Mouse (Mus musculus): Measurements from ENCODE around the gene Epb41l2.

The Epb41l2 gene

DNA sequence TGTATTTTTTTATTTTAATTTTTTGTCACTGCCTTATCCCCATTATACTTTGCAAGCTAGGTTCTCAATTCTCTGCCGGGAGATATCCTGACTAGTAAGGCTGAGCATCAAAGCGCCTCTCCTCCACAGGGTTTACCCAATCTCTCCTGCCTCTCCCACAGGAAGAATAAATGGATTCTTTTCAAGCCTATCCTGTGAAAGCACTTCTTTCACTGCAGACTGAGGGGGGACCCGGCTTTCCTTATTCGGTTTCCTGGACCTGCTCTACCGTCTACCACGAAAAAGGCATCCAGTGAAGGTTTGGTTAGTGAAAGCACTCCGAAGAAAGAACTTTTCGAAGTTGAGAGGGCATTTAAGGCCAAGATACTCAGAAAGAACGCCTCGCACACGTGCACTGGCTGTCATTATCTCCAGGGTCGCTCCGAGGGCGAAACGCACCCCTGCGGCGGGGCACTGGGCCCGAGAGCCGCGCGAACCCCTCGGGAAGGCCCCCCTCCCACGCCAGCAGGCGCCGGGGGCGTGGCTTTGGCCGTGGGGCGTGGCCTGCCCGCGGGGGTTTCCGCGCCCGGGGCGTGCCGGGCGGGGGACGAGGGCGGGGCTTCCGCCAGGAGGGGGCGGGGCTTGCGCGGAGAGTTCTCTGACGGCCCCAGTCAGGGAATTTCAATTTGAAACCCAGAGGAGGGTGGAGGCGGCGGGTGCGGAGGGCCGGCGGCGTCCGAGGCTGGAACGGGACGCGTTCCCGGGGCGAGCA lies at the start of gene Epb41l2:
TSS of gene Epb41l2 (plus strand) at position 591 of the 751 bp plus-strand sequence.
- peak; percentile 91 to 98 for DNase-seq

DNA sequence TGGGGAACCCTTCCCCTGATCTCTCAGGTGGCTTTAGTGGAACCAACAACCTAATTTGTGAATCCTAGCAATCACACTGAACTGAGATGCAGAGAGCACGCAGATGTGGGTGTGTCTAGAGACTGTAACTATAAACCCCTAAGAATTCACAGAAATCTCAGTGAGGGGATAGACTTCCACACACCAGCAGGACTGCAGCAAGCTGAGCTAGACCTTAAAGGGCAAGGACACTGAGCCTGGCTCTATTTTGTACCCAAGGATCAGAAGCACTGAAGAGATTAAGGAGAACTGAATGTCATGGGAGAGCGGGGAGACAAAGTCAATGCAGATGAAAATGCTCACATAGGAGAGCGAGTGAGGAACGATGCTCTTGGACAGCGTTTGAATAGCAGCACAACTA lies 49.6 kb upstream of the Epb41l2 start:
- no peak for DNase-seq

DNA sequence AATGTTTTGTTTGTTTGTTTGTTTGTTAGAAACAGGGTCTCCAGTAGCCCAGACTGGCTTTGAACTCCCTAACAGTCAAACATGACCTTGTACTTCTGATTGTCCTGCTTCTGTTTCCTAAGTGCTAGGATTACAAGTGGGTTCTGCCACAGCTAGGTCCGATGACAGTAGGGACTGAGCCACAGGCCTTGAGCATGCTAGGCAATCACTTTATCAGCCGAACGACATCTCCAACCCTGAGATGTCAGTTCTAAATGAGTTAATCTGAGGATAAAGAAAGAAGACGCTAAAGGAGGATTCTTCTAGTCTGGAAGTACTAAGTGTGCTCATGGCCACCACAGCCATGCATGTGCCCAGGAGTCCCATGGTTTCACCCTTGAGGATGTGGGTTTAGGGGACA lies 48.9 kb upstream of the Epb41l2 start:
- no peak for DNase-seq

DNA sequence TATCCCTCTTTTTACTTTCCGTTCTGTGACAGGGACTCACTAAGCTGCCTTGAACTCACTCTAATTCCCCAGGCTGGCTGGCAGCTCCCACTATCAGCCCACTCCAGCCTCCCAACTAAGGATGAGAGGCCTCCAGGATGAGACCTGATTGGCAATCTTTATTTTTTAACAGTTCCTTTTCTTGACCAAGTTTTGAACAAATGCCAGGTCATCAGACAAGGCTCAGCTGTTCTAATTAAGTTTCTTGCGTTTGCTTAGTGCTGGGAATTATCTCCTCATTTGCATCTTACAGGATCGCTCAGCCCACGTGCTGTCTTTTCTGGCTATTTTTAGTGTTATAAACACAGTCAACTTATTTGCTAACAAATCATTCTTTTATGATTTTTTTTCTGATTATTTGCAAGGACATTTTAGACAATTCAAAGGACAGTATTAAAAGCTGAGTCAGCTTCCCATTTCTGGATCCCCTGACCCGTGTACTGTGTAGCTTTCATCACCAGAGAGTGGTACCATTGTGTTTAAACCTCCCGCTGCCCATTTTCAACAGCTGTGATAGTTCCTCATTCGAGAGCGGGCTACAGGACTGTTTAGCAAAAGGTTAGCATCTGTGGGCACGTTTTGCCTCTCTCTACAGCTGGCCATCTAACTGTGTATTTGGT lies 47.9 kb upstream of the Epb41l2 start:
- DNase-seq, result no peak

DNA sequence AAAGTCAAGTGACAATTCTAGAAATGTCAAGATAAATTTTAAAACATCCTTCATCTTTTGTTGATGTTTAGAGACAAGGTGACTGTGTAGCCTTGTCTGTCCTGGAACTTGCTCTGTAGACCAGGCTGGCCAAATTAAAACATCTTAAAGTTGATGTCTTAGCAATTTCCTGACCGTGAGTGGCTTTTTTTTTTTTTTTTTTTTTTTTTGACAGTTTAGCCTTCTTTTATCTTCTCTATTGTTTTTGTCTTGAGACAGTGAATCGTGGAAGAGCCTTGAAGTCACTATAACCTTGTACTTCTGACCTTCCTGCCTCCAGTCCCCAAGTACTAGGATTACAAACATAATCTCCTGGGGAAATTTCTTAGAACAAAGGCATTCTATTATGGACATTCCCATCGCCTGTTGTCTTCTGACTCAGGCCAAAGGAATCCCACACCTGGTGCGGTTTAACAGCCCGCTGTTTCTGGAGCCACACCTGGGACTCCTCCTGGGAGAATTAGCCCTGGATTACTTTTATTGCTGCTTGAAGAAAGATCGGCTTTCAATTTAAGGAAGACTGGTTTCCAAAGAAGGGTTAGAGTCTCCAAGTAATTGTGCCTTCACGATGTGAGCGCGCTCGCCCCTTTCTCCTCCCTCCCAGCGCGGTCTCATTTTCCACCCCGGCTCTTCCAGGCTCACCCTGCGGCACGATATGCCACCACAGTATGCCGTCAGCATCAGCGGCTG lies 45.6 kb upstream of the Epb41l2 start:
- no peak for DNase-seq

DNA sequence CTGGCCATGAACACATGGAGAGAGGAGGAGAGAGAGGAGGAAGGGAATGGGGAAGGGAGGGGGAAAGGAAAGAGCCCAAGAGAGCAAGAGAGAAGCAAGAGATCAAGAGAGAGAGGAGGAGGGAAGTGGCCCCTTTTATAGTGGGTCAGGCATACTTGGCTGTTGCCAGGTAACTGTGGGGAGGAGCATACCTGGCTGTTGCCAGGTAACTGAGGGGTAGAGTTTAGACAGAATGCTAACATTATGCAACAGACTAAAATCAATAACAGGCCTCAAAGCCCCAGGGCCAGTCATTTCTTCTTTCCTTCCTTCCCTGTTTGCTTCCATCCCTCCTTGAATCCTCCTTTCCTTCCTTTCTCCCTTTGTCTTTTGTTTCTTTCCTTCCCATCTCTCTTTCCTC lies 41.9 kb upstream of the Epb41l2 start:
- DNase-seq, result no peak

DNA sequence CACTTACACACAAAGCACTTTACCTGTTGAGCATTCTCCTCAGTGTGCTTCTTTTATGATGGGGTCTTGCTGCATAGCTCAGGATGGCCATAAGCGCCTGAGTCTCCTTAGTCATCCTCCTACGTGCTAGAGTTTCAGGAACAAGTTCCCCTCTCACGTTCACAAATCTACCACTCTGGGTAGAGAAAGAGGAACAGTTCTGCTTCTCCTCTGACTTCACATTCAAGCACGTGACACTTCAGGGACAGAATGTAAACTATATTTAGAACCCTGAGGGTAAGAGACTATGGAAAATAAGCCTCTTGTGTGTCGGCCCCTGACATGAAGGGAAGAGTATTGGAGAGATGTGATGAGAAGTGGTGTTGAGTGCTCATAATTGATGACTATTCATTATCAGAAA lies 41.2 kb upstream of the Epb41l2 start:
- no peak for DNase-seq

DNA sequence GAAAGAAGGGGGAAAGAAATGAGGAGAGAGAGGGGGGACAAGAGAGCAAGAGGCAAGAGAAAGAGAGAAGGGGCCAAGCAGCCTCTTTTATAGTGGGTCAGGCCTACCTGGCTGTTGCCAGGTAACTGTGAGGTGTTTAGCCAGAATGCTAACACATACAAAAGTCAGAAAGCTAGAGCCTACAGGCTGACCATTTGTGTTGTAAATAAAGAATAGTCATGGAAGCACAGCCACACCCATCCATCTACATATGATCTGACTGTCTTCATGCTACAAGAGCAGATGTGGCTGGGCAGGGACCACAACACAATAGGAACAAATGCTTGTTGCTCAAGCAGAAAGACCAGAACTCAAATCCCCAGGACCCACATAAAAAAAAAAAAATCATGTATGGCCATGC lies 40.1 kb upstream of the Epb41l2 start:
- DNase-seq, result no peak

DNA sequence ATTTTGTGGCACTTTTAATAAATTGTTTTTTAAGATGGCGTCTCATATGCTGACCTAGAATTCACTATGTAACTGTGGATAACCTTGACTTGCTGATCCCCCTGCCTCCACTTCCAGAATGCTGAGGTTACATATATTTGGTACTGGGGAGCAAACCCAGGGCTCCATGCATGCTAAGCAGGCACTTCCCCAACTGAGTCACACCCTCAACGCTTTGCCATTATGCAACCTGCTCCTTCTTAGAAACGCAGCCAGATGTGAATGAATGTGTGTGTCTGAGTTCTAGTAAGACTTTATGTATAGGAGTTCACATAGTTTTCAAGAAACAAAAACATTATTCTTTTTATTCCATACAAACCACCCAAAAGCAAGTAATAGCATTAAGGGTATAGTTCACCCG lies 38.4 kb upstream of the Epb41l2 start:
- DNase-seq, result no peak

DNA sequence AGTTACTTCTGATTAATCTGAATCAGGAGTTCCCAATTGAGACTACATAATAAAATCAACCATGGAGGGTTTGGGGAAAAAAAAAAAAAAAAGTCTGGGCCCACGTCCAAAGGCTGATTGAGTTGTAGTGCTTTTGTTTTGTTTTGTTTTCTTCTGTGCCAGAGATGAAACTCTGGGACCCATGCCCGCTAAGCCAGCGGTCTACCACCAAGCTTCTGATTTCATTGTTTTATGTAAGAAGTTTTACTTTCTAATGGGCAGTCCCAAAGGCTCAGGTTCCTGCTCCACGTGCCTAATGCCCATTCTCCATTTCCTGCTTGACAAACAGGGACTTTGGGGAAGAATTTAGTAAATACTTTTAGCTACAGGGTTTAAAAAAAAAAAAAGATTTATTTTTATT lies 33.9 kb upstream of the Epb41l2 start:
- DNase-seq, result no peak

DNA sequence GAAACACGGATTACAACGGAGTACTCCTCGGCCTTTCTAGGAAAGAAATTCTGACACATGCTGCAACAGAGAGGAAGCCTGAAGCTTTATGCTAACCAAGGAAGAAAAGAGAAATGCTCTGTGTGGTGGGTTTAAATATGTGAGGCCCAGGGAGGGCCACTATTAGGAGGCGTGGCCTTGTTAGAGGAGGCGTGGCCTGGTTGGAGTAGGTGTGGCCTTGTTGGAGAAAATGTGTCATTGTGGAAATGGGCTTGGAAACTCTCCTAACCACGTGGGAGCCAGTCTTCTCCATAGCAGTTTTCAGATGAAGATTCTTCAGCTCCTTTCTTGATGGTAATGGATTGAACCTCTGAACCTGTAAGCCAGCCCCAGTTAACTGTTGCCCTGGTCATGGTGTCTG lies 32.1 kb upstream of the Epb41l2 start:
- DNase-seq, result no peak

DNA sequence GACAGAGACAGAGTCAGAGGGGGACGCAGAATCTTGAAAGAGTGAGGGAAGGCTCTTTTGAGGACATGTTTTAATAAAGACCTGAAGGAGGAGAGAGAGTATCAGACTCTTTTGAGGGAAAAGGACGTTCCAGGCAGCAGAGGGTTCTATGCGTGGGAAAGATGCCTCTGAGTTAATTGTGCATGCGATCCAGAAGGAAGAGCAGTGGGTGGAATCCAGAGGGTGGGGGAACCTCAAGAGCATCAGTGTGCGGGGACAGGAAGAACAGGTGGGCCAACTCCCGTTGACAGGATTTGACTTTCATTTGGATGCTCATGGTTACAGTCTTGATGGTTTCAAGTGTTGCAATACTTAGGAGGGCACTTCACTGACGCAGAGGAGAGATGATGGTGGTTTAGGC lies 29.5 kb upstream of the Epb41l2 start:
- DNase-seq, result no peak

DNA sequence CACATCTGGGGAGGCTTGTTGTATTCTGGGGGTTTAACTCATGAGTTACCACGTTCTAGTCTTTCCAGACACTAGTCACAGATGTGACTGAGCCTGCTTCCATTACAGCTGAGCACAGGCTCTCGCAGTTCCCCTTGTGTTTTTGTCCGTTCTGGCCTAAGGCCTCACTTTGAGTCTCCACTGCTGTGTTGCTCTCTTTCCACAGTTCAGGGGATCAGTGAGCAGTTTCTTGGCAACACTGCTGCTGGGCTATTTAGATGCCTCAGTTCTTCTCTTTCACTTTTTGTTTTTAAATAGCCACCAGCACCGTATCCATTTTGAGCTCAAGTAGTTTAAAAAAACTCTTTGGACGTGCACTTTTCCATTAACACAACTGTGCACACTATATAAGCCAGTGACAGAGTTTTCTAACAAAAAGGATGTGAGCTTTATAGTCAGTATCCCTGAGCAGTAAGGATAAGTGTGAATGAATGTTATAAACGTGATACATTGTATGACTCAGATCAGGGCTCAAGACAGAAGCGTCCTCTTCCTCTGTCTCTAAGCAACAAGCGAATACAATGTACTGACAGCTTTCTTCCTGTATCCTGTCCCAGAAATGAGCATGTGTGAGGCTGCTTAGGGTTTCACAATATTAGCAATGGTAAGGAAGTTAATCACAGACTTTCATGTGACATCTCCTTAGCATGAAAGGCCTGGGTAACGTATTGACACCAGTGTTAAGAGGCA lies 28.1 kb upstream of the Epb41l2 start:
- no peak for DNase-seq

DNA sequence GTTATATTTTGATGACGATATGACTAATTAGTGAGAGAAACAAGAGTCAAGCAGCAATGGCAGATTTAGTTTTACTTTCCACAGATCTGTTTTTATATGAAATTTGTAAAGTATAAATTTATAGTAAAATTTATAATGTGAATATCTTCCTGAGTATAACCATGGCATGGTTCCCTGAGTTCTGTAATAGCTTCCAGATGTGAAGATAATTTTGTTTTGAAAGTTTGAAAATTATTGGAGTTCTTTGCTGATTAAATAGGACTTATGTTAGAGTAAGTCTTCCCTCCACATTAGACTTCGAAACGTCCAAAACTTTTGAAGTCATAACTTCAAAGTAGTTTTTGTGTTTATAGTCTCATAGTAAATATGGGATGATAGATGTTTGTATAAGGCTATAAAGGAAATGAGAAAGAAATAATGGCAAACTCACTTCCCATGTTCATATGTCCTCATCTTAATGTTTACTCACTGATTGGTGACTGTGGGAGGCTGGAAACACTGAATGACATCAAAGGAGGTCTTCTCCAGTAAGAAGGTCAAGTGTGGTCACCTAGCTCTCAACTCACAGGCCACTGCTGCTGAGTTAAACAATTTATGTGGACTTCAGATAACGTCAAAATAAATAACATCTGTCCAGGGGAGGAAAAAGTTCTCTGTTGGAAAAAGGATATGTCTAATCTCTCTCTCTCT lies 26.1 kb upstream of the Epb41l2 start:
- DNase-seq, result no peak

DNA sequence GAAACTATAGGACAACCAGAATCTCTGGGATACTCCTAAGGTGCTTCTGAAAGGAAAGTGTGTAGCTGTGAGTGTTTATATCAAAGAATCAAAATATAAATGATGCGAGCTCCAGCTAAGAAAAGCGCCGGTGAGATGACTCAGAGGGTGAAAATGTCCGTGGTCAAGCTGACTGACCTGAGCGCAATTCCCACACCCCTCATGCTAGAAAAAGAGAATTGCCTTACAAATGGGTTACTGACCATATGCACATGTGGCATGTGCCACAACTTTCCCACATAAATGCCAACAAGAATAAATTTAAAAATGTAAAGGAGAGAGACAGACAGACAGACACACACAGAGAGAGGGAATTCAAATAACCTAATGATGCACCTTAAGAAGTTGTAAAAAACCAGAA lies 18.9 kb upstream of the Epb41l2 start:
- no peak for DNase-seq

DNA sequence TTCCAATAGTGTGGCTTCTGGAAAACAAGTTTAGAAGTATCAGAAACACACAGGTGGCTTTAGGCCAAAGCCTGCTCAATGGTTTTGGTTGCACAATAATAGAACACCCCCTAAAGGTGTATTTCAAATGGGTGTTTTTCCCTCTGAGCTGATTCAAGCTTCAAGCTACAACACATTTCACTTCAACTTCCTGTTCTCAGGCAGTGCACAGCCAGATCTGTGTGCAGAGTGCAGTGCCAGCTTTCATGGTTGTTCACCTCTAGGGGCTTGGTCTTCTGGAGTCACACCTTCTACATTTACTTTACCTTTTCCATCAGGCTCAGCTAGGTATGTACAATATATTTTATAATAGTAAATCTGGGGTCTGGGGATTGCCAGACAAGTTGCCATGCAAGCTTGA lies 16.8 kb upstream of the Epb41l2 start:
- DNase-seq, result no peak

DNA sequence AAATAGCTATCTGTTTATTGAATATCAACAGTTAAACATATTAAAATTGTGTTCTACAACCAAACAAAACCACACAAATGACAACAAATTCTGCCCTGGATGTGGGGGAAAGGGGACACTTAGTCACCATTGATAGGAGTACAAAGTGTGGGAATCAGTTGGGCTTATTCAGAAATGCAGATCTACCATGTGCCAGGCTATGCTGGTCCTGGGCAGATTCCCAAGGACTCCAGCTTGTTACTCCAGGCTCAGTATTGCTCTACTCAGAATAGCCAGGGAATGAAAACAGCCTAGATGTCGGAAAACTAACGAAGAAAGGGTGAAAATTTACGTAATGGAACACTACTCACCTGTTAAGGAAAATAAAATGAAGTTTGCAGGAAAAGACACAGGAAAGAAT lies 5.7 kb upstream of the Epb41l2 start:
- no peak for DNase-seq

DNA sequence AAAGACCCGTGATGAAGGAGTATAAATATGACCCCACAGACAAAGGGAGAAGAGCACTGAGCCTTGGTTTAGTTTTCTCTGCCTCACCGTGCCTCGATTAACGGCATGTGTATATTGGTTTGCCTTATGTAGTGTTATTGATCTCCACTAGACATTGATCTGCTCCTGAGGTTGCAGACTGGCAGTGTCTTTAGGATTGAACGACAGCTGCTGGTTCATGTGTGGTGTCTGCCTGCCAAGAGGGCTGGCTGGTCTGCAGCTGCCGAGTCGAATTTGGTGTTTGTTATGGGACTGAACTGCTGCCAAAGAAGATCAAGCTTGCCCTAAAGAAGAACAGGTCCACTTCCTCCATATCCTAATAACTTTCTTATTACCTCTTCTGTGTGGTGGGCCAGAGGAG lies 5.2 kb upstream of the Epb41l2 start:
- DNase-seq, result no peak

DNA sequence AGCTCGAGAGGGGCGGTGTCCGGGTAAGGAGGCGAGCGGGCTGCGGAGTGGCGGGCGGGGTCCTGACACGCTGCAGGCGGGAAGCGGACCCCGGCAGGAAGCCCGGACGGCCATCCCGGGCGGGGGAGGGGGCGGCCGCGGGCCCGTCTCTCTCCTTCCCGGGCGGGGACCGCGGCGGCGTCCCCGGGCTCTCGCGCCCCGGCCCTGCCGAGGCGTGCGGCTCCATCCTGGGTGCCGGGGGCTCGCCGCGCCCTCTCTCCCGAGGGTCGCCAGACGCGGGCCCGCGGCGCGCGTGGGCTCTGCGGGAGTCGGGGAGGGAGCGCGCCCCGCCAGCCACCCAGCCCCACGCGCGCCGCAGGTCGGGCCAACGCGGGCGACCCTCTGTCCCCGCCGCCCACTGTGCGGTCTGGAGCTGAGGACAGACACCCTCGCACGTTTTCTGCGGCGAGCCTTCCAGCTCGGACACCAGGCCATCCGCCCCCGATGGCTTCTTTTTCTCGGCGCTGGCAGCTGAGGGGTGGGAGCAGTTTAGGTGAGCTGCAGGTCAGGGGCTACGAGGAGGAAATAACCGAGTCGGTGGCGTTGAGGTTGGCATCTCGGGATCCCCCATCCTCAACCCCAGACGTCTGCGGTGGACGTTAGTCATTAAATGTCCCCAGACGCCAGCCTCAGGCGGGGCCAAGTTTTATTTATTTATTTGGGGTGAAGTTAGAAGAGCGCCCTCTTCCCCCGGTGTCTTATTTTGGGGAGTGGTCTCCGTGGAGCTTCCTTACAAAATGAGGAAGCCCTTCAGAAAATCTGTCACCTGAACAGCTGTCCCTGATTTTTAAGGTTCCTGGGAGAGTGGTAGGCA lies 587 bp downstream of the Epb41l2 start:
- DNase-seq, result peak; percentile 18 to 32

DNA sequence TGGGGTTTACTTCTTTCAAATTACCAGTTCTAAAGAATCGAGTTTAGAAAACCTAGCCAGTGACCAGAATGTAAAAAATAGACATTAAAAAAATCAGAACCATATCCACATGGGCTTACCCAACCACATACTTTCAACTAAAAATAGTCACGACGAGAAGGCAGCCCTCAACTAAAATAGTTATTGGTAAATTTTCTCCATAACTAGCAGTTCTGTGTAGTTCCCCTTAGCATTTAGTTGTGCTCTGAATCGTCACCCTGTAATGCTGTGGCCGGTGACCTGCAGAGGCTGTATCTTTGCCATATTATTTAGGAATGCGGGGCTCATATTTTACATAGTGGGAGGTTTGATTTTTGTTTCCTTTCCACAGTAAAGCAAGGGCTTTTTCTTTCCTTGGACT lies 2.6 kb downstream of the Epb41l2 start:
- no peak for DNase-seq

DNA sequence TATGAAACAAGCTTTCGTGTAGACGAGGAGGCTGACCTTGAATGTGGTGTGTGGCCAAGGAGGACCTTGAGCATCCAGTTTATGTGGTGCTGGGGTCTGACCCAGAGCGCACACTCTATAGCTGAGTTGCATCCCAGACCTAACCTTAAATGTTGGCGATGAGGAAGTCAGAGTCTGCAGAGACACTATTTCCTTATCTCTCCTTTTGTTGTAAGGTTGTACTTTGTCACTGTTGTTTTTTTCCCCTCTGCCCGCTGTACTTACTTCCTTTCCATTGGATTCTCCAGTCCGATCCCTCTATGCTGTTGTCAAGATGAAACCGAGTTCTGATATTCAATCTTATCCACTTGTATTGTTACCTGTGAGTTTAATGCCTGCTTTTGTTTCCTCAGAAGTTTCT lies 5.6 kb downstream of the Epb41l2 start:
- DNase-seq, result no peak

DNA sequence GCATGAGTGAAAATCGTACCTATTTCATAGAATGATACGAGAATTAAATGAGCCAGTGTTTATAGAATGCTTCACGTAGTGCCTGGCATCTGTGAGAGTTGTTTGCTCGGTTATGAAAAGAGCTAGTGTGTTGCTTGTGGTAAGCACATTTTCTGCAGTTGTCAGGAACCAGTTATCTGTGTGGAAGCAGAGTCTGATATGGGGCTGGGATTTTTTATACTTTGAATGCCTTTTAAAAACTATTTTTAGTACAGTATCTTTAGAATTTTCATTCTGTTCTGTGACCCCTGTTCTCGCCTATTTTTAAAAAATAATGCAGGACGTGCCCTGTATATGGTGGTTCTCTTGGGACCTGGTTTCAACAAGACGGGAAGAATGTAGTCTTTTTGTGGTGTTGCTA lies 6.1 kb downstream of the Epb41l2 start:
- no peak for DNase-seq

All from spleen, adult 18-20 months (tissue).